Mouse (Mus musculus): Measurements from ENCODE around the gene Irf2bp2. TPM values are rescaled to one million over a fixed set of nuclear protein-coding genes. Genes with fewer than 3 reads are reported as not detected.

Gene Irf2bp2
- total RNA-seq, 2 experiments from 2014 or later, result 63.9 to 71.4 TPM

GRCm38 (mm10) chr8:126574882-126575637, 18.7 kb downstream of the Irf2bp2 start:
- intact Hi-C loops (cut with DNase I), result no loop called here
- DNase-seq (ENCODE audit: low spot score), result no peak

GRCm38 (mm10) chr8:126573878-126574277, 19.9 kb downstream of the Irf2bp2 start:
- intact Hi-C loops (cut with DNase I), result no loop called here
- DNase-seq (ENCODE audit: low spot score), result no peak

GRCm38 (mm10) chr8:126573079-126573694, 20.6 kb downstream of the Irf2bp2 start:
- intact Hi-C loops (cut with DNase I), result no loop called here

GRCm38 (mm10) chr8:126571065-126571660, 22.6 kb downstream of the Irf2bp2 start:
- DNase-seq (ENCODE audit: low spot score), result no peak
- intact Hi-C loops (cut with DNase I), result no loop called here

More at GRCm38 (mm10) chr8:126573079-126573694, 20.6 kb downstream of the Irf2bp2 start:
- no peak for DNase-seq (ENCODE audit: low spot score)

- DNase-seq (ENCODE audit: low spot score), result no peak
- intact Hi-C loops (cut with DNase I), result no loop called here
Measured at GRCm38 (mm10) chr8:126570521-126571040, 23.2 kb downstream of the Irf2bp2 start.

GRCm38 (mm10) chr8:126570046-126570445, 23.7 kb downstream of the Irf2bp2 start:
- intact Hi-C loops (cut with DNase I), result no loop called here
- DNase-seq (ENCODE audit: low spot score), result no peak

- intact Hi-C loops (cut with DNase I), result loop anchor here (2.0 to 5.0 kb wide), 3 partner anchors 13 to 72 kb away; no protein-coding TSS in a partner anchor
Measured at GRCm38 (mm10) chr8:126569638-126570037, 24.1 kb downstream of the Irf2bp2 start.

GRCm38 (mm10) chr8:126567674-126568073, 26.1 kb downstream of the Irf2bp2 start:
- intact Hi-C loops (cut with DNase I), result loop anchor here (2.0 to 5.0 kb wide), 3 partner anchors 15 to 70 kb away; no protein-coding TSS in a partner anchor
- DNase-seq (ENCODE audit: low spot score), result no peak

More at GRCm38 (mm10) chr8:126569638-126570037, 24.1 kb downstream of the Irf2bp2 start:
- DNase-seq (ENCODE audit: low spot score), result no peak

GRCm38 (mm10) chr8:126566446-126567062, 27.2 kb downstream of the Irf2bp2 start:
- peak; percentile 71 for DNase-seq (ENCODE audit: low spot score)
- intact Hi-C loops (cut with DNase I), result loop anchor here (5.0 kb wide), 2 partner anchors 39 to 69 kb away; no protein-coding TSS in a partner anchor

- intact Hi-C loops (cut with DNase I), result loop anchor here (5.0 kb wide), 2 partner anchors 39 to 69 kb away; no protein-coding TSS in a partner anchor
Measured at GRCm38 (mm10) chr8:126565954-126566445, 27.8 kb downstream of the Irf2bp2 start.

GRCm38 (mm10) chr8:126565231-126565781, 28.5 kb downstream of the Irf2bp2 start:
- intact Hi-C loops (cut with DNase I), result loop anchor here (5.0 kb wide), 2 partner anchors 38 to 68 kb away; no protein-coding TSS in a partner anchor
- no peak for DNase-seq (ENCODE audit: low spot score)

More at GRCm38 (mm10) chr8:126565954-126566445, 27.8 kb downstream of the Irf2bp2 start:
- peak; percentile 46 for DNase-seq (ENCODE audit: low spot score)

GRCm38 (mm10) chr8:126564551-126565154, 29.1 kb downstream of the Irf2bp2 start:
- no peak for DNase-seq (ENCODE audit: low spot score)
- intact Hi-C loops (cut with DNase I), result loop anchor here (5.0 kb wide), 2 partner anchors 37 to 67 kb away; no protein-coding TSS in a partner anchor

- DNase-seq (ENCODE audit: low spot score), result no peak
- intact Hi-C loops (cut with DNase I), result no loop called here
Measured at GRCm38 (mm10) chr8:126561316-126561841, 32.4 kb downstream of the Irf2bp2 start.

GRCm38 (mm10) chr8:126558400-126558953, 35.3 kb downstream of the Irf2bp2 start:
- intact Hi-C loops (cut with DNase I), result no loop called here
- no peak for DNase-seq (ENCODE audit: low spot score)

- no peak for DNase-seq (ENCODE audit: low spot score)
- intact Hi-C loops (cut with DNase I), result no loop called here
Measured at GRCm38 (mm10) chr8:126557403-126557802, 36.4 kb downstream of the Irf2bp2 start.

- intact Hi-C loops (cut with DNase I), result no loop called here
- DNase-seq (ENCODE audit: low spot score), result no peak
Measured at GRCm38 (mm10) chr8:126556691-126557090, 37.1 kb downstream of the Irf2bp2 start.

GRCm38 (mm10) chr8:126554741-126555140, 39.0 kb downstream of the Irf2bp2 start:
- DNase-seq (ENCODE audit: low spot score), result no peak
- intact Hi-C loops (cut with DNase I), result loop anchor here (5.0 kb wide), 1 partner anchor 42 kb away; no protein-coding TSS in a partner anchor

GRCm38 (mm10) chr8:126551871-126552270, 41.9 kb downstream of the Irf2bp2 start:
- DNase-seq (ENCODE audit: low spot score), result no peak

More at GRCm38 (mm10) chr8:126551871-126552270, 41.9 kb downstream of the Irf2bp2 start:
- intact Hi-C loops (cut with DNase I), result loop anchor here (5.0 kb wide), 1 partner anchor 40 kb away; no protein-coding TSS in a partner anchor
